Mouse (Mus musculus) cortical plate, adult 2 months (tissue): Measurements from ENCODE around the gene Sh2d4b. TPM values are rescaled to one million over a fixed set of nuclear protein-coding genes. Genes with fewer than 3 reads are reported as not detected.

Experiments
- H3K27ac ChIP-seq: fragments of 200-500 bp; 2 replicates; pipeline ENCODE4 v1.5.1; 2012; ENCODE audit warnings: low read length, control low read depth, inconsistent platforms; ENCODE audit not compliant: insufficient read depth
- H3K4me1 ChIP-seq: fragments of 200-500 bp; 2 replicates; pipeline ENCODE4 v1.6.1; 2011; ENCODE audit warnings: low read length; ENCODE audit not compliant: control insufficient read depth, insufficient read depth
- H3K4me3 ChIP-seq: fragments of 200-500 bp; 2 replicates; pipeline ENCODE4 v1.5.1; 2011; ENCODE audit warnings: mild to moderate bottlenecking, low read length, control low read depth; ENCODE audit not compliant: insufficient read depth
- CTCF ChIP-seq: fragments of 200-500 bp; IDR thresholded peaks from 2 replicates; pipeline ENCODE4 v1.5.1; 2011; ENCODE audit warnings: mild to moderate bottlenecking, control low read depth, low read length; ENCODE audit not compliant: insufficient read depth; ENCODE audit errors: extremely low read depth
- POLR2A ChIP-seq: fragments of 200-500 bp; IDR thresholded peaks from 2 replicates; pipeline ENCODE4 v1.6.1; 2011; ENCODE audit warnings: mild to moderate bottlenecking, low read length, control low read depth; ENCODE audit not compliant: insufficient read depth; ENCODE audit errors: extremely low read depth
- polyA plus RNA-seq: library from polyadenylated mRNA; depleted of rRNA; stranded (reverse); fragments of >200 nt; gene quantifications from 2 replicates; pipeline ENCODE4 v1.2.3, GENCODE M21; 2012

Gene Sh2d4b
- polyA plus RNA-seq, 1 experiment = 1.5 TPM

- Histone ChIP-seq H3K27ac (no peak overlapping the region), H3K4me3 (no peak overlapping the region), H3K4me1 (no peaks in the 10 kb centered on the region)
- no peak for TF ChIP-seq CTCF
- no peak for TF ChIP-seq POLR2A
Measured at GRCm38 (mm10) chr14:40863659-40864058, 29.4 kb downstream of the Sh2d4b start.

- TF ChIP-seq CTCF (no peak), POLR2A (no peak)
- Histone ChIP-seq H3K27ac (no peak overlapping the region), H3K4me3 (no peak overlapping the region), H3K4me1 (no peaks in the 10 kb centered on the region)
Measured at GRCm38 (mm10) chr14:40863022-40863421, 30.0 kb downstream of the Sh2d4b start.

GRCm38 (mm10) chr14:40852978-40853377, 40.1 kb downstream of the Sh2d4b start:
- TF ChIP-seq CTCF = no peak
- TF ChIP-seq POLR2A = no peak
- H3K4me3 ChIP-seq = no peak overlapping the region
- H3K27ac ChIP-seq = no peak overlapping the region
- H3K4me1 ChIP-seq = no peaks in the 10 kb centered on the region

- no peaks in the 10 kb centered on the region for H3K4me1 ChIP-seq
- no peak overlapping the region for H3K4me3 ChIP-seq
- no peak for TF ChIP-seq CTCF
- no peak for TF ChIP-seq POLR2A
- no peak overlapping the region for H3K27ac ChIP-seq
Measured at GRCm38 (mm10) chr14:40837397-40837796, 55.7 kb downstream of the Sh2d4b start.

- no peak overlapping the region for H3K27ac ChIP-seq
- TF ChIP-seq CTCF (no peak), POLR2A (no peak)
- no peak overlapping the region for H3K4me3 ChIP-seq
Measured at GRCm38 (mm10) chr14:40830505-40830904, 62.6 kb downstream of the Sh2d4b start.

GRCm38 (mm10) chr14:40830094-40830493, 63.0 kb downstream of the Sh2d4b start:
- Histone ChIP-seq H3K27ac (no peak overlapping the region), H3K4me3 (no peak overlapping the region), H3K4me1 (no peaks in the 10 kb centered on the region)
- TF ChIP-seq CTCF (no peak), POLR2A (no peak)

More at GRCm38 (mm10) chr14:40830505-40830904, 62.6 kb downstream of the Sh2d4b start:
- H3K4me1 ChIP-seq = no peaks in the 10 kb centered on the region

GRCm38 (mm10) chr14:40818051-40818450, 75.0 kb downstream of the Sh2d4b start:
- Histone ChIP-seq H3K4me3 (no peak overlapping the region), H3K4me1 (no peaks in the 10 kb centered on the region), H3K27ac (no peak overlapping the region)
- TF ChIP-seq CTCF = no peak
- no peak for TF ChIP-seq POLR2A

GRCm38 (mm10) chr14:40816715-40817114, 76.4 kb downstream of the Sh2d4b start:
- Histone ChIP-seq H3K4me1 (no peaks in the 10 kb centered on the region), H3K4me3 (no peak overlapping the region), H3K27ac (no peak overlapping the region)
- no peak for TF ChIP-seq CTCF
- no peak for TF ChIP-seq POLR2A

- TF ChIP-seq POLR2A = no peak
- peak; percentile 59 for TF ChIP-seq CTCF
- H3K4me1 ChIP-seq = no peaks in the 10 kb centered on the region
- no peak overlapping the region for H3K27ac ChIP-seq
Measured at GRCm38 (mm10) chr14:40791606-40792005, 101.5 kb downstream of the Sh2d4b start.

GRCm38 (mm10) chr14:40789110-40789509, 104.0 kb downstream of the Sh2d4b start:
- Histone ChIP-seq H3K4me3 (no peak overlapping the region), H3K4me1 (no peaks in the 10 kb centered on the region), H3K27ac (no peak overlapping the region)
- no peak for TF ChIP-seq POLR2A
- peak; percentile 37; the same call in 1 of the 2 replicates for TF ChIP-seq CTCF

More at GRCm38 (mm10) chr14:40791606-40792005, 101.5 kb downstream of the Sh2d4b start:
- no peak overlapping the region for H3K4me3 ChIP-seq
